Mouse (Mus musculus): ENCODE measurements around the gene Paics. TPM values are rescaled to one million over a fixed set of nuclear protein-coding genes. Genes with fewer than 3 reads are reported as not detected.

Gene Paics
- polyA plus RNA-seq, 1 experiment, result 23.0 TPM

DNA sequence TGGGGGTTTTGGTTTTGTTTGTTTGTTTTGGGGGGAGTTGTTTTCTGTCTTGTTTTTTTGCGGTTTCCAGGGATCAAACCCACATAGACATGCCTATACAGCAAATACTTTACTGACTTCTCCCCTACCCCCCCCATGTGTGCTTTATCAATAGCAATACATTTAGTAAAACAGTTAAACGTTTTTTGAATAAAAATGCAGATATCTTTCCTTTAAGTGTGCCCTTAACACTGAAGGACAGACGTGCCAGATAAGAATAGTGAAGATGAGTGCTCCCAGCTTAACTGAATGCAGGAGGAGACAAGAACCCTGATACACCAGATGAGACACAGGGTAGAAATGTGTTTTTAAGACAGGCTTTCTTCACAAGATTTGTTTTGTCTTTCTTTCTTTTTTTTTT lies 60.0 kb downstream of the Paics start:
- TF ChIP-seq POLR2A (IDR thresholded peaks at IDR 0.05; ENCODE audit: control insufficient read depth, low read depth, low read length) (no peak), CTCF (IDR thresholded peaks at IDR 0.05; ENCODE audit: control insufficient read depth, insufficient read depth, insufficient replicate concordance, low read depth, low read length) (no peak)
- Histone ChIP-seq H3K36me3 (ENCODE audit: control insufficient read depth, insufficient read depth, low read length) (no peaks in the 10 kb centered on the region), H3K27ac (ENCODE audit: control insufficient read depth, insufficient read depth, low read depth, low read length) (no peak overlapping the region), H3K4me1 (ENCODE audit: control insufficient read depth, insufficient read depth, low read length) (no peaks in the 10 kb centered on the region), H3K27me3 (ENCODE audit: control insufficient read depth, insufficient read depth, low read length) (no peaks in the 10 kb centered on the region), H3K4me3 (ENCODE audit: control insufficient read depth, low read depth, low read length) (no peak overlapping the region)

DNA sequence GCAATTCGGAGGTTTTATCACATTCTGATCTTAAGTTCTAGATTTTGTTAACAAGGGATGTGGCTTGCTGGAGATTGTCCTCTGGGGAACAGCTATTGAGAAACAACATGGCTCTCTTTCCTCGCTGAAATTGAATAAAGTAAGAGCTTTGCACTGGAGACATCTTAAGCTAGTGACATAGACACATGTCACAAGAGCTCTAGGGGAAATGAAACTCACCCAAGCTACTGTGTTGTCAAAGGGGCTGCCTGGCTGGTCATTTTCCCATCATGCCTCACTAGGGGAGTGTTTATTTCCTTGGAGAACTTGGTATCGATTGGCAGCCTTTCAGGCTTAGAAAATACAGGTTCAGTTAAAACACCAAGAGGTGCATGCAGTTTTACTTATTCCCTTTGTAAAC lies 62.1 kb downstream of the Paics start:
- TF ChIP-seq POLR2A (IDR thresholded peaks at IDR 0.05; ENCODE audit: control insufficient read depth, low read depth, low read length) (no peak), CTCF (IDR thresholded peaks at IDR 0.05; ENCODE audit: control insufficient read depth, insufficient read depth, insufficient replicate concordance, low read depth, low read length) (no peak)
- Histone ChIP-seq H3K27me3 (ENCODE audit: control insufficient read depth, insufficient read depth, low read length) (no peaks in the 10 kb centered on the region), H3K4me1 (ENCODE audit: control insufficient read depth, insufficient read depth, low read length) (peaks cover 4% of the 10 kb centered on the region), H3K4me3 (ENCODE audit: control insufficient read depth, low read depth, low read length) (peak overlapping the region; percentile 44; the same call in 1 of the 2 replicates), H3K27ac (ENCODE audit: control insufficient read depth, insufficient read depth, low read depth, low read length) (peak overlapping the region; percentile 9; the same call in 1 of the 2 replicates), H3K36me3 (ENCODE audit: control insufficient read depth, insufficient read depth, low read length) (no peaks in the 10 kb centered on the region; the same call in 1 of the 2 replicates)

DNA sequence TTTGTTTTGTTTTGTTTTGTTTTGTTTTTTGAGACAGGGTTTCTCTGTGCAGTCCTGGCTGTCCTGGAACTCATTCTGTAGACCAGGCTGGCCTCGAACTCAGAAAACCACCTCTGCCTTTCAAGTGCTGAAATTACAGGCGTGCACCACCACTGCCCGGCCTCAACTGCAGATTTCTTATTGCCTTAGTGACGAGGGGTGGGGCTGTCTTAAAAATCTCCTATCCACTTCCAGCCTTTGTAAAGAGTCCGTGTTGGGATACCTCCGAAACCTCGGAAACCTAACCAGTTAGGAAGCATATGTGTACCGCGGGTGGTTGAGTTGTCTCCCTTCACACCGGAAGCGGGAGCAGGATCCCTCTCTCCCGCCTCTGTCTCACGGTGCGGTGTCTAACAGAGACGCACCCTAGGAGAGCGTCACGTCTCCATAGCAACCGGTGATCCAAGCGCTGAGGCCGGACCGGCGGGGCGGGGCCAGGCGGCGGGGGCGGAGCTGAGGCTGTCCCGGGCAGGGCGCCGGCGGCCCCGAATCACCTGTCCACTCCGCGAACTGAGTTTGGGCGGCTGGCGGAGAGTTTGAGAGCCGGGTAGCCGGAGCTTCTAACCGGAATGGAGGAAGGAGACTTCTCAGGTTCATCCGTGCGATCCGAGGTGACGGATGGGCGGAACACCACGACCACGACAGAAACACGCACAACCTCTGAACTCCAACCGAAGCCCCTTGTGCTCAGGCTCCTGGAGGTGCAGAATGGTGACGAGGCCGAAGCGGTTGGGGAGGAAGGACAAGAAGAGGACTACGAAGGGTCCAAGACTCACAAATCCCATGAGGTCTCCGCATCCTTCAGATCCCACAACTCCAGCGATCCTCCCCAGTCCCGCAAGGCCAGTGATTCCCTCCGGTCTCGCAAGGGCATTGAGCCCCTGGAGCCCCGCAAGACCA lies 64.7 kb downstream of the Paics start, which contains the start of gene Thegl:
Gene Thegl (plus strand): TSS at position 480 of the 939 bp plus-strand sequence.
- Histone ChIP-seq H3K36me3 (ENCODE audit: control insufficient read depth, insufficient read depth, low read length) (no peaks in the 10 kb centered on the region; the same call in 1 of the 2 replicates), H3K4me3 (ENCODE audit: control insufficient read depth, low read depth, low read length) (peak within 1 kb of the TSS; percentile 93), H3K27me3 (ENCODE audit: control insufficient read depth, insufficient read depth, low read length) (no peaks in the 10 kb centered on the region), H3K27ac (ENCODE audit: control insufficient read depth, insufficient read depth, low read depth, low read length) (peak within 1 kb of the TSS; percentile 78), H3K4me1 (ENCODE audit: control insufficient read depth, insufficient read depth, low read length) (peaks cover 4% of the 10 kb centered on the region)
- TF ChIP-seq POLR2A (IDR thresholded peaks at IDR 0.05; ENCODE audit: control insufficient read depth, low read depth, low read length) (peak; percentile 93), CTCF (IDR thresholded peaks at IDR 0.05; ENCODE audit: control insufficient read depth, insufficient read depth, insufficient replicate concordance, low read depth, low read length) (no peak)

Other genes starting within 250 kb of the Paics start
- 12.5 and 15.8 TPM in 2 replicates for gene Aasdh, start 45.8 kb upstream of the Paics start, polyA plus RNA-seq (2012; rRNA removed)
- 2.7 and 4.0 TPM in 2 replicates for gene Ppat, start 271 bp downstream of the Paics start, polyA plus RNA-seq (2012; rRNA removed)
- 45.3 and 56.2 TPM in 2 replicates for gene Srp72, start 23.4 kb downstream of the Paics start, polyA plus RNA-seq (2012; rRNA removed)
- 84.8 and 131 TPM in 2 replicates for gene Arl9, start 52.7 kb downstream of the Paics start, polyA plus RNA-seq (2012; rRNA removed)
- gene Thegl, start 64.7 kb downstream of the Paics start, polyA plus RNA-seq (2012; rRNA removed), result 145 and 149 TPM in 2 replicates
- gene Hopx, start 163.8 kb downstream of the Paics start, polyA plus RNA-seq (2012; rRNA removed), result 13.7 and 16.0 TPM in 2 replicates